Mouse (Mus musculus) adrenal gland, postnatal 10 days (tissue): ENCODE measurements around the gene Zfp644. TPM values are rescaled to one million over a fixed set of nuclear protein-coding genes. Genes with fewer than 3 reads are reported as not detected.
A peak's percentile ranks its signal among the peaks of the same experiment; 100 is the strongest.

Experiments
- DNase-seq: peaks from one replicate; pipeline ENCODE4 v3.0.0; 2021; ENCODE audit warnings: mixed read lengths
- total RNA-seq, 2 experiments: library from RNA; stranded (reverse); gene quantifications; 2 replicates each; pipeline ENCODE4 v1.2.3; 2021

The Zfp644 gene
- total RNA-seq, 2 experiments from 2014 or later: 64.4 to 78.1 TPM

DNA sequence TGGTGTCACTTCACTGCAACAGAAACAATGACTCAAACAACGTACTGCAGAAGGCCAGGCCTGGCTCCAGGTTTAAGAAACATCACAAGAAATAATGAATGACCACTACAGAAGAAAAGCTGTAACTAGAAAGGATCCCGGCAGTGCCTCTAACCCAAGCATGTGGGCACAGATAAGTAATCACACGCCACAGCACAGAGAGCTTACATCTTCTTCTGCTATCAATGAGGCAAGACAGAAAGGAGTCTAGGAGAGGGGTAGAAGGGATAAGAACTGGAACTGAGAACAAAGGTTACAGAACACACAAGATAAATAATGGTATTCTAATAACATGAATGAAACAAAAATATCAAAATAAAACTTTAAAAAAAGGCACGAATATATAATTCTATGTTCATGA, 32.2 kb downstream of the Zfp644 start:
- no peak for DNase-seq

DNA sequence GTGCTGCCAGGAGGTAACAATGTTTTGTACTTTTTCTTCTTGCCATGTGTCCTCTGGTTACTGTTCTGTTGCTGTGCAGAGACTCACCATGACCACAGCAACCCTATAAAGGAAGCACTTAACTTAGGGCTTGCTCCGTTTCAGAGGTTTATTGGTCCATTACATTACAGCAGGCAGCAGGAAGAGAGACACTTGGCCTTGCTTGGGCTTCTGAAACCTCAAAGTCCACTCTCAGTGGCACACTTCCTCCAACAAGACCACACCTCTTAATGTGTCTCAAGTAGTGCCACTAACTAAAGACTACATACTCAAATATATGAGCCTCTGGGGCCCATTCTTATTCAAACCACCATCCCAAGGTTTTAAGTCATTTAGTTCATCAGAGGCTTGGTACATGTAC, 36.2 kb downstream of the Zfp644 start:
- no peak for DNase-seq

DNA sequence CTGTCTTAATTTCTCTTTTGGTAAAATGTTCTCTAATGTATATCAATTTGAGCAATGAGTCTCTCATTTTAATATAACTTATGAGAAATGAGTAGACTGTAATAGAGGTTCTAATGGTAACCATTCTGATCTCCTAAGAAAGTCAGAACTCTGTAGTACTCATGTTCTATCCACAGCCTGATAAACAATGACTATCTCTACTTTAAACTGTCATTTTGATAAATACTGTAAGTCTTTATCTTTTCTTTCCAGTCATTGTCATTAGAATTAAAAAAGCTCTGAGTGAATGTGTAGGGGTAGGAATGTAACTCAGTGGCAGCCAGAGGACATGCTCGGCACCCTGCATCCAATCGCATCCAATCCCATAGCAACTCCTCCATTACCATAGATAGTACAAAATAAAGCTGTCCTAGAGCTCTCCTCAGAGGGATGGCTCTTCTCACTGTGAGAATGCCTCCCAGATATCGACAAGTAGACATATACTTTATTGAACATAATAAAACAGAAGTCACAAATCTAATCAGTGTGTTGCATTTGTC, 44.2 kb downstream of the Zfp644 start:
- no peak for DNase-seq

DNA sequence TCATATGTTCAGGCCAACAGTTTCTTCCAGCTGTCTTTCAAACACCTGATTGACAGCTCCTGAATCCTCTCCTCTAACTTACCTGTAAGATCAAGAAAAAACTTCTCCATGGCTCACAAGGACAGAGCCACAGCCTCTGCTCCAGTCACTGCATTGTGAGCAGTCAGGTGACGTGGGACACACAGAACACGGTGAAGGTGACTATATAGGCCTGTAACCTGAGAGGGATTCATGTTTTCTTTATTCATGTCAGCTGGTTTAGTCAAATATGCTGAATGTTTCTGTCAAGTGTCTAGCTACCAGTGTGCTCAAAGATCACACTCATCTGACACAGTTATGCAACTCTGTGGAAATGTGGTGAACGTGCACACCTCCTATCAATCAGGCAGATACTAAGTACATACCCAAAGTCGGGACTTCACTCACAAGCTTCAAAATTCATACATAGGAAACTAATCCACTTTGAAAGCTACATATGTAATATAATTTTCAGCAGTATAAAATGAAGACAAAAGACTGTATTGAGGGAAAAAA, 44.8 kb downstream of the Zfp644 start:
- DNase-seq: no peak

DNA sequence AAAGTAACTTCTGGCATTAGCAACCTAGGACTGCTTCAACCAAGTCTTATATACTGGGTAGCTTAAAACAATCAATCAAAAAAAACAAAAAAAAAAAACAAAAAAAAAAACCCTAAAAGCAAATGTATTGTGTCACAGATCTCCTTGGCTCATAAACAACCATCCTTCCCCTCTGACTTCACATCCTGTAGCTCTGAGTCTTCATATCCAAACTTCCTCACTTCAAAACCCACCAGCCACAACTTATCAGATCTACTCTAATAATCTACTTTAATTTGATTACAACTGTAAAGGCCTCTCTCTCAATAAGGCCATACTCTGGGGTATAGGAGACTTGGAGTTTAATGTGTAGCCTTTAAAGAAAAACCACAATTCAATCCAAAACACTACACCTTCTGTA, 47.1 kb downstream of the Zfp644 start:
- no peak for DNase-seq

DNA sequence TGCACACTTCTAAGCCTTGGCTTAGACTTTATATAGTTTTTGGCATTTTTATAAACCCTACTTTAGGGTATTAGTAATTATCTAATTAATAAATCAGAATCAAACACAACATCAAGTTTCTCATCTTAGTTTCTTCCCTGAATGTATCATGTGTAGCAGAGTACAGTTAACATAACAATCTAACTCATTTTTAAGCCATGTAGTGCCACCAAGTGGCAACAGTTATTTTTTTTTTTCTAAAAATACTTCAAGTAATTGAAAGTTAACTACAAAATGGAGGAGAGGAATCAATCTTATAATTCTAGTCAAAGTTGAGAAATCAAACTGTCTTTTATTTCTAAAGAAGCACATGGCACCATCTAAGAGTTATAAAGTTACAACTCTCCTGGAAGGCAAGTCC, 47.6 kb downstream of the Zfp644 start:
- no peak for DNase-seq

DNA sequence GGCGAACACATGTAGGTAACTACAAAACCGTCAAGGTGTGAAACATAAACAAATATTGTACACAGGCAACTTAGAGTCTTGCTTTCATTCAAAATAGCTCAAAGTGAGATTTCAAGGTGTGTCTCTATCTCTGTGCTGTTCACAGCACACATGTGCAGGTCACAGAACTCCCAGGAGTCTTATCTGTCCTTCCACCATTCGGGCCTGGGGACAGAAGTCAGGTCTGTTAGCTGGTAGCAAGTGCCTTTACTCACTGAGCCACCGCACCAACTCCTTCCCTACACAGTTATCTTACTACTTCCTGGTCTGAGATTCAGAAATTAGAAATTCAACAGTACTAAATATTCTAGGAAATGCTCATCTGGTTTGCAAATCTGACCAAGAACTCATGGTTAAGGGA, 53.7 kb downstream of the Zfp644 start:
- DNase-seq: no peak

DNA sequence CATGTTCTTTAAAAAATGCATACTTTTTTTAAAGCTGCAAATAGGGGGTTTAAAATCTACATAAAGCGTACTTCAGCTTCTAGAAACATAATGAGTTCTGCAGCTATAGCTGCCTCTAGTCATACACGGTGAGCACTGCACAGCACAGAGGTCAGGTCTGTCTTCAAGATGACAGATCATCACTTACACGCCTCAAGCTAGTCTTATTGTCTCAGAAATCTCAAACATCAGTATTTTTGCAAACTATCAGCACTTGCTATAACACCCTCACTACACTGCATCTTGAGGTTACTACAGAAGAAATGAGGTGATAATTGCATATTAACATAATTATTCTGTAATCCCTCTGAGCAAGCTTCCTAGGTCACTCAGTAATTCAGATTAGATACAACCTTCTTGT, 55.2 kb downstream of the Zfp644 start:
- no peak for DNase-seq

DNA sequence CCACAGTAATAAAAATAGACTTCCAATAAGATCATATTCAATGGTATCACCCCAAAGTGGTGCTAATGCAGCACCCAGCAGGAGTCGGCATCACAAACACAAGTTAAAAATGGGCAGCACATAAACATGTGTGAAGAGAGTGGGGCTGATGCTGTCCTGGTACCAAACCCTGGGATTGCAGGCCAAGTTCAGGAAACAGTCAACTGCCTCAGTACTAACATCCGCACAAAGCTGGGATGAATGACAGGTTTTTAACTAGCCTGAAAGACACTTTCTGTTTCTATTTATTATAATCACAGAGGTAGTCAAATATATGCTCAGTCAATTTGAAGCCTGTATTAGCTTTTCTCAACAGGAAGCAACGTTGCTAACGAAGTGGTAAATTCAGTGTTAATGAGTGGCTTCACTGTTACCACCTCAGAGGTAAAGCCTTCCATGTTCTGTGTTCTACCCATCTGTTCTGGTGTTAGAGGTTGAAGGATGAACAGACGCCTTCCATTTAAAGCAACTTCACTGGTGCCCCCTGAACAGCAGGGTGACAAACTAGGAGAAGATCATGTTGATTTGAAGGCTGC, 56.8 kb downstream of the Zfp644 start:
- no peak for DNase-seq

DNA sequence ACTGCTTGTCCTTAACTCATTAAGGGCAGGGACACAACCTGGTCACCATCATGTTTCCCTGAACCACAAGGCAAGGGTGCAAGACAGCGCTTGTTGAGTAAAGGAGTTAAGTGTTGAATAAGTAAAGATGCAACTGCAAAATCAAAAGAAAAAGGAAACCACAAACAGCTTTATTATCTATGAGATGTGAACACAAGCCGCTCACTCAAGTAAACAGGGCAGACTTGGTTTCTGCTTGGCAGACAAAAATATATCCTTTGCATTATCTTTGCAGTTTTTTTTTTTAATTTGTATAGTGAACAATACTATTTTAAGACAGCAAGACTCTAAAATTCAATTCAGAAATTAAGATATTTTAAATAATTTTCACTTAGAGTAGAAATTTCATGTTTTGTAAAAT, 57.5 kb downstream of the Zfp644 start:
- no peak for DNase-seq

DNA sequence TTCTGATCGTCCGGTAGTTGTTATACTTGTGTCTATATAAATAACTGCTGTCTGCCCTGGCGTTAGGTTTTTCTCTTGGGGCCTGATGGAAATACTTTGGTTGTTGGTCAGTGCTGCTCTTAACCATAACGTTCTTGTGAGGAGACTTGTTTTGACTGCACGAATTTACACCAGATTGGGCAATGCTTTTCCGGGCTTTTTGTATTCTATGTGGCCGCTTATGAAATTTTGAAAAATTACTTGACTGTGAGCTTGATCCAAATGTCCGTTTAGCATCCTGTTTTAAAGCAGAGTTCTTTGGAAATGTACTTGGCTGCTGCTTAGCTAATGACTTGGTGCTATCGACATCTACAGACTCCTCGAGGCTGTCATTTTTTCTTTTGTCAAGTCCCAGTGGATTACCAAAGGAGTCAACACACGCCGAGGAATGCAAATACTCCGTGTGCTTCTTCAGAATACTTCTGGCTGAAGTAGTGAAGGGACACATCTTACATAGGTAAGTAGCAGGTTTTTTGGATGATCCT, 60.6 kb downstream of the Zfp644 start:
- no peak for DNase-seq

DNA sequence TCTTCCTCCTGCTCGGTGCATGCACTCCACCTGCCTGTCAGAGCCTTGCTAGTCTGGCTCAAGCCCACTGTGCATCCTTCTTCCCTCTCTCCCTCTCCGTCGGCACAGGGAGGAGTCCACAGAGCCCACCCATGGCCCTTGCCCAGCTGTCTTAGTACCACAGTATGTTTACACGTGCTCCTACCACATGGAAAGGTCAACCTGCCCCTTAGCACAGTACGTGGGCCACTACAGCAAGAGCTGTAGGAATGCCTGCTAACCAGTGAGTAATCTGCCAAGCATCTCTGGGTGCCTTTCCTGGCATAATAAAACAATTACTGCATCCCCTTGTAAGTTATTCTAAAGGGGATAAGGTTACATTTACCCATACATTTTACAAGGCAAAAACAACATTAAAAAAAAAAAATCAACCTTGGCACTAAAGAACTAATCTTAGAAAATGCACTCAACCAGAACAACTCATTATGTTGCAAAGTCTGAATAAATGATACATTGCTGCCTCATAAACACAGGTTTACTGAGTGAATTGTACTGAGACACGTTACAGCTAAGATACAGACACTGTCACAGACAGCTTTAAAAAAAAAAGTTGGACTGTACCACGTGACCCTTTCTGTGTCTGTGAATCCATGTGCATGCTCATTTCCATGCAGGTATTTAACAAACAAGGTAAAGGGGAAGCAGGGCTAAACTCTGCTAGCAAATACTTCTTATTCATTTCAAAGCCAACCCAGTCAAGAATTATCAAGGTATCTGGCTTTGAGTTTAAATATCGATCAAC, 68.5 kb downstream of the Zfp644 start:
- DNase-seq: no peak

DNA sequence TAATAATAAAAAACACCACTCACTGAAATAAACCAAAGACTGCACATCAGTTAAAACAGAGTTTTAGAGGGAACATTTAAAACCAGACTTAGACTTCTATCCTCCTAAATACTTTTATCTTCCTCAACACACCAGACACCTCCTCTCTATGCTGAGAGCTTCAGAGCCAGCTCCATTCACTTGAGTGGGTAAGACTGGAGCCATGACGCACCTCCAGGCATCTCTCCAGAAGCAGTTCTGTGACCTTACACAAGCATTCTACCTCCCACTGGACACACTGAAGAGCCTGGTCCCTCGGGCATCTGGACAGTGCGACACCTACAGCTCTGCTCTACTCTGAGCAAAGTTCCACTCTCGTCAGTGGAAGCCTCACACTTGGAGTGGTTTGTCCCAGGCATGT, 73.8 kb downstream of the Zfp644 start:
- peak; percentile 30 for DNase-seq

DNA sequence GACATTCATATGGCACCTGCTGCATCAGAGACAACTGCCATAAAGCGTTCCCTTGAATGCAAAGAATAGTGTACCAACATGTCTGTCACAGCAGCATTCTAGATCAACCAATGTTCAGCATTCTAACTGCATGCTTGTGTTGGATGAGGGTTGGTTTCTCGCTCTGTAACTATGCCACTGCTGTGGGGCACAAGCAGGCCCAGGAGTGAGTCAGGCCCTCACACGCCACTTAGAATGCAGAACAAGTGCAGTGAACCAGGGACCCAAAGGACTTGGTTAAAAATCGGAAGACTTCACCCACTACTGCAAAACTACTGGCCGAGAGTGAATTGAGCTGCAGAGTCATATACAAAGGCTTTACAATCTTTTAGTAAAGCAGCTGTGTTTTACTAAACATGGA, 74.9 kb downstream of the Zfp644 start:
- DNase-seq: no peak

DNA sequence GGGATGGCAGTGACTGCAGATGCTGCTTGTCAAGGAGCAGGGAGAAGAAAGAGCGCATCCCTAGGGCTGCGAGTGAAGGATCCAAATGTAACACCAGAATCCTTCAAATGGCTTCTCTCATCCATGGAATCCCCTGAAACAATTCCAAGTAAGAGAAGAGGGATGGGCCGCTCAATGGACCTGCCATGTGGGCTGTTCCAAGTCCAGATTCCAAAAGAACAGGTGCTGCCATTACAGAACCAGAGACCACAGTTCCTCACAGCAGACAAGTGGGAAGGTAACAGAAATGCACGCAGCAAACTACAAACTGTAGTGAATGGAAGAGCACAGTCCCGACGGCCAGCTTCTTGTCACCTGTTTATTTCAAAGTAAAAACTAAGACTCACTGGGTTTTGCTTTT, 76.6 kb downstream of the Zfp644 start:
- no peak for DNase-seq

DNA sequence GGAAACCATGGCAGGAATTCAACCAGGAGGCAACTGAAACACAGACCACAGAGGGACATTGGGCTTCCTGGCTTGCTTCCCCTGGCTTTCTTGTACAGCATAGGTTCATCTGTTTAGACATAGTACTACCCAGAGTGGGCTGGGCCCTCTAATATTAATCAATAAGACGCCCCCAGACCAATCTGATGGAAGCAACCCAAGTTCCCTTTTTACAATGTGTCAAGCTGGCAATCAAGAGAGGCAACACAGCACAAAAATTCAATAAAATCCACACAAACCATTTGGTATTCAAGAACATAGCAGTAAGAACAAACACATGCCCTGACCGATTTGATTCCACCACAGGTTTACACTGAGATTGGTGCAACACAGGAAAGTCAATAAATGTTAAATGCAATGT, 82.1 kb downstream of the Zfp644 start:
- DNase-seq: no peak

DNA sequence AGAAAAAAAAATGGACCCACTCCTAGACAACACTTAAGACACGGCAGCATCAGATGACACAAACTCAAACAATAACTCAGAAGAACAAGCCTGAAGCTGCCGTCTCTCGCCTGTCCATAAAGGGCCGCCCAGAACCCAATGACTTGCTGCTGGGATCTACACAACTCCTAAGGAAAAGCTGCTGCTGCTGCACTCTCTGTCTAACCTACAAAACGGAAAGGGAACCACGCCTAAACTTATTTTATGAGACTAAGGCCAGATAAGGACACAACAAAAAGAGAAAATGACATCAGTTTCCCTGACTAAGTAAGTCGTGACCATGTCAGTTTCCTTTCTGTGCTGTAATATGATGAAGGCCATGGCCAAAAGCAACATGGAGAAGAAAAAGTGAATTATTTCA, 82.5 kb downstream of the Zfp644 start:
- DNase-seq: no peak

DNA sequence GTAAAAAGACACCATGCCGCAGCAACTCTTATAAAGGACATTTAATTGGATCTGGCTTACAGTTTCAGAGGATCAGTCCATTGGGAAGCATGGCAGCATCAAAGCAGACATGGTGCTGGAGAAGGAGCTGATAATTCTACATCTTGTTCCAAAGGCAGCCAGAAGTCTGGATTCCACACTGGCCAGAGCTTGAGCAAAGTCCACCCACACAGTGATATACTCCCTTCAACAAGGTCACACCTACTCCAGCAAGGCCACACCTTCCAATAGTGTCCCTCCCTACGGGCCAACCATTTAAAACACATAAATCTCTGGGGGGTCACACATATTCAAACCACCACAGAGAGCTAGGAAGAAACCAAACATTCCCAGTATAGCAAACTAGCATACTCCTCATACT, 84.9 kb downstream of the Zfp644 start:
- no peak for DNase-seq

DNA sequence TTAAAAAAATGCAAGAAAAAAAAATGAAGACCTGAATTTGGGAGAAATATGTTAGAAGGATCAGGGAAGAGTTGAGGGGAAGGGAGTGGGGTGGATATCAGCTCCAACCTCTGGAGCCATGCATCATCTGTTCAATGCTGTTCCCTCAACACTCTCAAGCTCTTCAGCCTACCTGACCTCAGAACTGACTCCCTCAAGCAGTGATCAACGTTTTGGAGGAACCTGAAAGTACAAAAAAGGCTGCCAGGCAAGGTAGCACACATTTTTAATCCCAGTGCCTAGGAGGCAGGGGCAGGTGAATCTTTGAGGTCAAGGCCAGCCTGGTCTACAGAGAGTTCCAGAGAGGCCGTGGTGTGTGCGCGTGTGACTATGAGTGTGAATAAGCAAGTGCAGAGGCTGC, 88.3 kb downstream of the Zfp644 start, which contains the start of gene Gm17304:
Gene Gm17304, plus strand, starts transcription at position 301 of the 400 bp plus-strand sequence.
- DNase-seq: no peak

DNA sequence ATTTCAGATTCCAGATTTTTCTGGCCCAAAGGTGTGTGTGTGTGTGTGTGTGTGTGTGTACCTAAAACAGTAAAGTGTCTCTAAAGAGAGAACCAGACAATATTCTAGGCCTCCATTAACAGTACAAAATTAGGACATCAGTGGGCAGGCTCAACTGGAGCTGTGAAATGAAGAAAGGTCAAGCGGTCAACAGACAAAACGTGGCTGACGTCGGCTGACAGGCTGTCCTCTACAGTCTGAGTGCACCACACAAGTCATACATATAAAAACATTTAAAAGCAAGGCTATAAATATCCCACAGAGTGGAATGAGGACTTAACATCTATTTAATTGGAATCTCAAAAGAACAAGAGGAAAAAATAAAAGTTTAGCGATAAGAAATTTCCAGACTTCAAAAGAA, 90.0 kb downstream of the Zfp644 start:
- DNase-seq: no peak

DNA sequence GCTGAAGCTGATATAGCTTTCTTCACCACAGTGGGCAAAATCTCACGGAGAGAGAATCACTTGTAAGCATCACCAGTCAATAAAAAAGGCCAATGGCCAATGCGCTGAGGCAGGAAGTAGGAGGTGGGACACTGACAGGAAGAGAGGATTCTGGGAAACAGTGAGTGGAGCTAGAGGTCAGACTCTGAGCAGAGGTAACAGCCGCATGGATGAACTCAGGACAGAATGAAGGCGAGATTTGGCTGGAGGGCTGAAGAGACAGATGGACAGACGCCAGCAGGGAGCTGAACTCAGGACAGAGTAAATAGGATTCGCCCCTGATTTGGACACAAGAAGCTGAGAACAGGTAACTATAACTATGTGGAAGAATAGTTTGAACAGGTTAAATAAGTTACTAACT, 92.0 kb downstream of the Zfp644 start:
- DNase-seq: no peak

DNA sequence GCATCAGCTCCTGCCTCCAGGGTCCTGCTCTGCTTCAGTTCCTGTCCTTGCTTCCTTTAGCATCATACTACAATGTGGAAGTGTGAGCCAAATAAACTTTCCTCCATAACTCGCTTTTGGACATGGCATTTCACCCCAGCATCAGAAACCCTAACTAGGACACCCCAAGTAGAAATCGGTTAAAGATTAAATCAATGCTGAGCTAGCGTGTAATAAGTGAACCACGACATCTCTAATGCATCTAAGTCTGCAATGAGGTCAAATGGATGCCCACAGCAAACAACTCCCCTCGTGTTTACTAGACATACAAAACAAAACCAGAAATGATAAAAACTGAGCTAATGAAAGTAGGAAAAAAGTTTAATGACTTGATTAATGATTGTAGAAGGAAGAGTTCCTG, 92.7 kb downstream of the Zfp644 start:
- no peak for DNase-seq

DNA sequence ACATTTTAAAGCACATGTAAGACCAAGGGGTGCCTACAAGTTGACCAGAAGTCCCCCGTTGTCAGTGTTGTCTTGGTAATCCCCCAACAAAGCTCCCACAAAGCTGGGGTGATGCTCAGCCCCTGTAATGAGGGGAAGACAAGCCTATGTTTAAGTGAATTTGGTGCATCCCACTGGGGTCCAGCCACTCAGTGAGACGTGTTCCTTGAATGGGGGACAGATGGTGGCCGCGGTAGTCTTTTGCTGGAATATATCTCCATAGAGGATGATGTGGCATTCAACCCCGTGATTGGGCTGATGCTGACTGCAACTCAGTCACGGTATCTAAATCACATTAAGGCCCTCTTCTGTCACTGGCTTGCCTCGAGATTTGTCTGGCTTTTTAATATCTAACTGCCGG, 97.6 kb downstream of the Zfp644 start:
- no peak for DNase-seq

DNA sequence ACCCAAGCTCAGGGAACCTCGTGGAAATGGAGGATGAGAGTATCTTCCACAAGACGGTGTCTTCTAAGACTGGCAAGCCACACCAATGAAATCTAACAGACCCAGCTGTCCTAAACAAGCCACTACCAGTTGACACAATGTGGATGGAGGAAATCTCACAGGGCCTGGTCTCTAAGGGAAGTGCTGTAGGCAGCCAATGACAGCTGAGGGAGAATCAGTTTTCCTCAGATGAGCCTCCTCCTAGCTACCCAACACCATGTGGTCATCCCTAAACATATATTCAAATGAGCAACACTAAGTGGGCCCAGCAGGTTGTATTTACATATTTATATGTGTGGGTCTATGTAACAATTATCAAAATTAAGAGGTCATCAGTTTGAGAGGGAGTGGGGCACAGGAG, 99.6 kb downstream of the Zfp644 start:
- DNase-seq: no peak
